Mouse (Mus musculus) heart, postnatal 36 days (tissue): ENCODE data around the gene Olfr985. TPM values are rescaled to one million over a fixed set of nuclear protein-coding genes. Genes with fewer than 3 reads are reported as not detected.

Experiments
- DNase-seq, 2 experiments: peaks; one replicate each; pipeline ENCODE4 v3.0.0; 2021 to 2022
- intact Hi-C: fragments of 180-260 bp; cut with DNase I; formaldehyde crosslinking; loops from one replicate; pipeline ENCODE4 v1.15.1; 2025
- total RNA-seq, 2 experiments: library from RNA; stranded (reverse); gene quantifications; 2 replicates each; pipeline ENCODE4 v1.2.3; 2021

Gene Olfr985
- not detected for total RNA-seq

DNA sequence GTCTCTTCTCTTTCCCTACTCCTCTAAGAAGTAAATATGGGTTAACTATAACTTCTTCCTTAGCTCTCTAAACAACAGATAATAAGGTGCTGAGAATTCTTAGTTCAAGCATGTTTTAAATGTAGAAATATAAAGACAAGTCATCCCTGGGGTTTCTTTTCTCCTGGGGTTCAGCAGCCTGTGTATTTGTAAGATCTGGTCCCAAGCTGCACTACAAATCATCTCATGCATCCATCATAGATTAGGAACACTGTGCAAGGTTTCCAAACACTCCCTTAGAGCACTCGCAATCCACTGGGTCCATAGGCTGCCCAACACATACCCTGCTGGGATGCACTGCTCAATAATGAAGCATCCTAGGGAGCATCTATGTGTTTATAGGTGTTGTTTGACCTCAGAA is at the start of gene Olfr985:
TSS of gene Olfr985 (minus strand) at position 101 of the 400 bp plus-strand sequence.
- intact Hi-C loops: no loop called here
- no peak for DNase-seq

DNA sequence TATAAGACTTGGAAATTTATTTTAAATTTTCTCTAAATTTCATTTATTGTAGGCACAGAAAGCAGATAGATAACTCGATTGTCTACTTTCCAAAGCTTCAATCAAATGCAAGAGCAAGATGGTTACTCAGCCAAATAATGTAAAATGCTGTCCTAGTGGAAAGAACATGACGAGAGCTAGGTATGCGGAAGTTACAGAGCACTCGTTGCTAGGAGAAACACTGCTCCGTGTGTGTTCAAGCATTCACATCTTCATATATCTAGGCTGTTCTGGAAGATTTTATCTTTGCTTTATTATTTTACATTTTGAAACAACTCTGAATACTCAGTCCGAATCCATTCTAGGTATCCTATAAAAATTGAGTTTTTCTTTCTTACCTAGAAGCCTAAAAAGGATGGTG is 47.0 kb upstream of the Olfr985 start:
- intact Hi-C loops: no loop called here

DNA sequence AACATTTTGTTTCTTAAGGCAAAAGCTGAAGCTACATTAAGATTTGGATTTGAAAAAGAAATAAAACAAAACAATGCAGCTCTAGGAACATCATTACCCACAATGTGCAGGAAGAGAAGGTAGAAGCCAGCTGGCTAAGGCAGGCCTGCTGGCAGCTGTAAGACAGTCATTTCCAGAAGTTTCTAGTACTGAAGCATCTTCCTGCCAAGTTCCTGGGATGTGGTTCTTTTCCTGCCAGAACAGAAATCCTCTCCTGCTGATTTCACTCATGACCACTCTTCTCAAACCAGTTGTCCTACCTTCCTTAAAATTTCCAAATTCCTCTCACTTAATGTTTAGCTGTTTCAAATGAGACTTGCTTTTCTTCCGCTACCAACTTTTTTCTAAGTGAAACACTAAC is 36.5 kb upstream of the Olfr985 start:
- DNase-seq: no peak
- intact Hi-C loops: no loop called here

More for the DNA sequence above, 47.0 kb upstream of the Olfr985 start:
- no peak for DNase-seq

DNA sequence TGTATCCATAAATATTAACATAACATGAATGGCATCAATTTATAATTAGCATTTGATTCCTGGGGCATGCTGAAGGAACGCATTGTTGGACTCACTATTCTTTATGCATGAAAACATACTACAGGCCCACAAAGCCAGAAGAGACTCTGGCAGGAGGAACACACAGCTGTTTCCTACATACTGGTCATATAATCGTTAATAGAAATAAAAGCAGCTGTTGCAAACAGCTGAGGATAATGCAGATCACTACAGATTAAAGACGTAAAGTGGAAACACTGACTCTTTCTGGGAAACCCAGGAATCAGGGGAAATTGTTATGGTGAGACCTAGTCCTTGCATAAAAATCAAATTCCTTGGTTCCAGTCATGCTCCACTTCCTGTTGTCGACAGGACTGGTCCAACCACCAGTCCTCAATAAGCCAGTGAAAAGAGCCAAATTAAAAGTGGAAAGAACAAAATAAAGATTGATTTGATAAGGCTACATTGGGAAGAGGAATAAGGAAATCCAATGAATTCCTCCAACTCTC is 25.2 kb upstream of the Olfr985 start:
- intact Hi-C loops: no loop called here
- no peak for DNase-seq

DNA sequence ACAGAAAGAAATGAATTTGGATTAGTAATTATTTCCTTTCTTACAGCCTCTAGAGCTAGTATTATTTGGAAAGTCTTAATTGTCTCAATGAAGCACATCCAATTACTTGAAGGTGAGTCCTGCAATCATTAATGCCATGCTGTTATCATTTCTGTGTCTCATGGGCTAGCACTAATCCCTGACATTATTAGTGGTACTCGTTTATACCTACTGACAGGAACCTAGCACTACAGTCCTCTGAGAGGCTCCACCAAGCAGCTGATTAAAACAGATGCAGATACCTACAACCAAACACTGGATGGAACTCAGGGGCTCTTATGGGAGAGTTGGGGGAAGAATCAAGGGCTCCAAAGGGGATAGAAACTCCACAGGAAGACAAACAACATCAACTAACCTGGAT is 11.6 kb upstream of the Olfr985 start:
- intact Hi-C loops: no loop called here
- no peak for DNase-seq

DNA sequence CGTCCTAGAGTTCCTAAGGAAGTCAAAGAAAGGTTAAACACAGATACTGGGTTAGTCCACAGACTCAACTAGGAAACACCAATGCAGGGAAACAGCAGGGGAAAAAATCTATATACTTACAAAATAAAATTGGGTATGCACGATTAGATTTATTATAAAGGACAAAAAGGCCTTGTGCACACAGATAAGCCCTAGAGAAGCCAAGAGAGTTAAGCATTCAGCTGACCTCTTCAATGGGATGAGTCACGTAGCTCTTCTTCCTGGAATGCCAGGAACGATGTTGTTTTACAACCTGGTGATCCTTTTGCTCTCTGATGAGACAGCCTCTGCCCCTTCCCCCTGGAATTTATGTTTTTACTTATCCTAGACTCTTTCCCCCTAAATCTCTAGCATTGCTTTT is 9.5 kb upstream of the Olfr985 start:
- intact Hi-C loops: no loop called here
- DNase-seq: no peak

DNA sequence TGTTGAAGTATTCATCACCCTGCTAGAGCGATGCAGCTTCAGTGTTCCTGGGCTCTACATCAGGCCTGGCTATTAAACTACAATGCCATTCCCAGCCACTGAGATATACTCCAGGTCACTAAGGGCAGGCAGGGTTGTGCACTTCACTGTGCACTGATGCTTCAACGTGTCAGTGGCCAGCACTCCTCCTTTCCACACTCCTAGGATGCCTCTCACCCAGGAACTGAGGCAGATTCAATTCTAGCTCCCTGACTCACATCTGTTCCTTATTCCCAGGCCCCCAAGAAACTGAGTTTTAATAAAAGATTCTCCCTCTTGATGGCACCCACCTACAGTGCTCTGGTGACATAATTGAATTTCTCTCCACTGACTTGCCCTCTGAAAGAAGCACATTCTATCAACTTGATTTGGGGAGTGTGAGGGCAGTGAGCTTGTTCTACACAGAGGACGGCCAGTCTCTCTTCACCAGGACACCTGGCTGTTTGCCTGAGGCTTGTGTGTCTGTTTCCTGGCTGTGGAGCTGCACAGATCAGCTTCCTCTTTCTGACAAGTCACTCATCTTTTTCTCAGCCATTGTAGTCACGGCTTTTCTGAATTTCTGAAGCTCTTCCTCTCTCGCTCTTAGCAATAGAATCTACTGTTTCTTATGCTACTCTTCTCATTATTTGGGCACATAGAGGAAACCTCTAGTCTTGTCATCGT is 7.2 kb upstream of the Olfr985 start:
- peak in 1 of 2 experiments; percentile 5 for DNase-seq

DNA sequence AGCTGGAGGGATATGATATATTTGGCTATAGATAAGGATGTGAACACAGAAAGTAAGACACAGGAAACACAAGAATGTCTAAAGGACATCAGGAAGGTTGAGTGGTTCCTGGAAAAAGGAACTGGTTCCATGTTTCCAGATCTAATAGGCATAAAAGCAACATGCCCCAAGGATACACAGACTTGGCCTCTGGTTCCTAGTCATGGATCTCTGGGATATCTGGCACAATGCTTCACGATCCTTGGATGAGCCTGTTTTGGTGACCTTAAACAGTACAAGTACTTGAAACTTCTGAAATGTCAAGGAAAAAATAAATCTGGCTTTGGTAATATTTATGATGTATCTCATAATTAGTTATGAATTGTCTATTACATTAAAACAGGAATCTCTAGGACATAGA is 572 bp upstream of the Olfr985 start:
- intact Hi-C loops: no loop called here
- no peak for DNase-seq

More for the DNA sequence above, 7.2 kb upstream of the Olfr985 start:
- intact Hi-C loops: no loop called here

DNA sequence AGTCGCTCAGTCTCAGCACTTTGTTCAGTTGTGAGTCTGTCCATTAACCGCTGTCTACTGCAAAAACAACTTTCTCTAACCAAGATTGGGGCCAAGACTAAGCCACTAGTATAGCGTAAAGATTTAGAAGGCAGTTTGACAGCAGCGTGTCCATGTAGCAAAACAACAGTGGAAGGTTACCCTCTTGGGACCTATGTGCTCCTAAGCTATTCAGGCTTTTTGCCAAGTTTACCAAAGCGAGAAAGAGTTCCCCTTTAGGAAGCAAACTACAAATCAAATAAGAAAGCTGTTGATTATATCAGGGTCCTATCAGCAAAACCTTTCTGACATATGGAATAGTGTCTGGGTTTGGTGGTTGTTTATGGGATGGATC is 12.7 kb downstream of the Olfr985 start:
- no peak for DNase-seq
- intact Hi-C loops: no loop called here

DNA sequence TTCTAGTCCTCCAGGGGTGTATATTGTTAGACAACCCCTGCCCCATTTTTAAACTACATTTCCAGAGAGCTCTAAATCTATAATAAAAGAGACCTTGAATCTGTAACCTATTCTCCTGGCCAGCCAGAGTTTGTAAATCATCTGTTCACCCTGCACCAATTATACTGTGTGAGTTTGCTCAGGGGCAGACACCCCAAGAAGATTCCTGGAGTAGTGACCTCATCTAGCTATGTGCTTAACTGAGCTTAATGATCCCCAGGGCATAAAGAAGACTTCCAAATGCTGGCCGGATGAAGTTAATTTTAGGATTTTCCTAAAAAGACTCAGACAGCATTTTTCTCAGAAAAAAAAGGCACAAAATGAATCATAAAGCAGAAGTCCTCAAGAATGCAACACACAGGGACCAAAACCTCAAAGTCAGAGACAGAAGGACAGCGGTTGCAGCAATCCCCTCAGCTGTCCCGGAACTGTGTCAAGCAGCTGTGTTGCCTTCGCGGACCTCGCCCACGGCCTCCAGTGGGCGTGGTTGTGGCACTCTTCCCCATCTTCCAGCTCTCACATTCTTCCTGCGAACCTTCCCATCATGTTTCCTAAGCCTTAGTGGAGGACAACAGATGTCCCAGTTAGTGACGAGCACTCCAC is 13.2 kb downstream of the Olfr985 start:
- peak; percentile 51 to 70 for DNase-seq
- intact Hi-C loops: no loop called here

DNA sequence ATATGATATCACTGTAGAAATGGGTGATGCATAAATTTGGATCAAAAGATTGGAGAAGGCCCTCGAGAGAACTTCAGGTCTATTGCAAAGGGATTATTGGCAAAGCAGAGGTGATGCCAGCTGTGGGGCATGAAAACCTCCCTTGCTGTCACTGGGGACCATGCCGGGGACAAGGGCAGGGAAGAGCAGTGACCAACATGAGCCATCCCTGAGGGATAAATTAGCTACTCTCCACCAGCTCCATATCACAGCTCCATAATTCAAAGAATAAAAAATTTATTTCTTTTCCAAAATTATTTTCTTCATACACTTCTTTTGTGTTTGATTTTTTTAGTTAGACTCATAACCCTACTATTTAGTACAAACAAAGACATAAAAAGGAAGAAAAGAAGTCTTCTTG is 15.9 kb downstream of the Olfr985 start, which contains the start of gene Olfr984:
TSS of gene Olfr984 (minus strand) at position 101 of the 400 bp plus-strand sequence.
- DNase-seq: no peak
- intact Hi-C loops: no loop called here

DNA sequence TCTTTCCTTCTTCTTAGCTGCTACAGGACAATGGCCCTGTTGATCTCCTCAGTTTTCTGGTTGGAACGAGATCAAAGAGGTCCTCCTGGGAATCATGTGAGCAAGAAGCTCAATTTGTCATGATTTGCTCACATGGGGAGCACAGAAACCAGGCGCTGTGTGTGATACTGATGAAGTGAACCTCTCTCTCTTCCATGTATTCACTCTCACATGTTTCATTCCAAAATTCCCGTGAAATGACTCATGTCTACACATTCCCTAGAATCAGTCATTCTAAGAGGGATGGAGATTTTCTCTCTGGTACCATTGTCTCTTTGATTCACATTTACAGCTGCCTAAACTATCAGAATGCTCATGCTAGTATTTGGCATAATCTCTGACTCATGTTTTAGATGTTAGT is 35.2 kb downstream of the Olfr985 start:
- DNase-seq: no peak
- intact Hi-C loops: no loop called here

DNA sequence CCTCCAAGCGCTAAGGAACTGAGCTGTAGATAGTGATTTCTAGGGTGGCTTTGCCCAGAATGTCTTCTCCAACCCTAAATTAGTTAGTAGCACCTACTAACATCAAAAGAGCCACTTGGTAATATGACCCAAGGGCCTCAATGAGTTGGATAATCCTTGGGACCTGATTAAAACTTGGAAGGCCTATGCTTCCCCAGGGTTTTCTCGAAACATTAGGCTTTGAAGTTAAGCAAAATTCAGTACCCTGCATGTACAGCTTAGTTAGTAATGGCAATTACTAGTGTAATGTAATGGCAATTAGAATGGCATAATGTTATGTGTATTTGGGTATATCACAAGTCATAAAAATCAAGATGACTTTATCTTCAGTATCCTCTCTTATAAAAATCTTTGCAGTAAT is 36.5 kb downstream of the Olfr985 start, which contains the start of gene Olfr983:
TSS of gene Olfr983 (minus strand) at position 101 of the 400 bp plus-strand sequence.
- intact Hi-C loops: no loop called here

More for the DNA sequence above, 36.5 kb downstream of the Olfr985 start, which contains the start of gene Olfr983:
- DNase-seq: no peak

Other genes starting within 250 kb of the Olfr985 start
- gene Olfr229, start 222.8 kb downstream of the Olfr985 start, total RNA-seq: not detected
- gene Olfr974, start 192.7 kb downstream of the Olfr985 start, total RNA-seq: not detected
- gene Olfr975, start 178.1 kb downstream of the Olfr985 start, total RNA-seq: not detected
- gene Olfr976, start 169.1 kb downstream of the Olfr985 start, total RNA-seq: not detected
- gene Olfr978, start 138.1 kb downstream of the Olfr985 start, total RNA-seq: not detected
- not detected for gene Olfr979, start 126.7 kb downstream of the Olfr985 start, total RNA-seq
- not detected for gene Olfr980, start 120.6 kb downstream of the Olfr985 start, total RNA-seq
- not detected for gene Olfr981, start 108.7 kb downstream of the Olfr985 start, total RNA-seq
- not detected for gene Olfr982, start 56.4 kb downstream of the Olfr985 start, total RNA-seq
- not detected for gene Olfr983, start 36.6 kb downstream of the Olfr985 start, total RNA-seq
- gene Olfr984, start 16.0 kb downstream of the Olfr985 start, total RNA-seq: not detected
- gene Tmem225, start 17.9 kb upstream of the Olfr985 start, total RNA-seq: not detected
- gene Olfr986, start 50.7 kb upstream of the Olfr985 start, total RNA-seq: not detected
- gene Zfp202, start 62.1 kb upstream of the Olfr985 start, total RNA-seq: 1 to 10 TPM; 2.5 to 3.0 TPM
- 1 to 10 TPM in 1 of 2 experiments, under 1 TPM in 1; 0.57 to 1.2 TPM for gene Scn3b, start 139.0 kb upstream of the Olfr985 start, total RNA-seq